Mouse (Mus musculus) thymus, postnatal 0 days (tissue): ENCODE results near the gene Pimreg. TPM values are rescaled to one million over a fixed set of nuclear protein-coding genes. Genes with fewer than 3 reads are reported as not detected.

Experiments used
- DNase-seq: peaks from one replicate; pipeline ENCODE4 v3.0.0-alpha.2; 2015; ENCODE audit warnings: low spot score
- polyA plus RNA-seq: library from polyadenylated mRNA; unstranded; fragments of >200 nt; fragmentation: Nextera tagmentation; extraction: Ambion mirVana; gene quantifications from 2 replicates; pipeline ENCODE4 v1.2.1, GENCODE M21; 2015

Pimreg gene
- polyA plus RNA-seq, 1 experiment from 2014 or later = 88.2 TPM

DNA sequence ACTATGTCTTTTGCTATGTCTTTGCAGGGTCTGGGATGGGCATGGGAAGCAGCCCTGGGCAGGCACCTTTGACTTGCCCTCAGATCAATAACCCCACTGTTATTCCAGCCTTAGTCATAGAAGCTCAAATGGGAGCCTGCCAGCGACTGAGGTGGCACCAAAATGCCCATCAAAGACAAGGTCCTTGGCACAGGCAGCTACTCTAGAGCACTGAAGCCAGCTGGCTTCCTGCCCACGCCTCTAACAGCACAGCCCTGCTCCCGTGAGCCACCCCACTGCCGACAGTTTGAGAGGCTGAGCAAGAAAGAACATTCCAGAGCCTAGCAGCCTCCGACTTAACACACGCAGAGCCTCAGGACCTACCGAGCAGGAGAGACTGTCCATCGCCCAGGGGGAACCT is 23.3 kb downstream of the Pimreg start:
- DNase-seq = no peak

DNA sequence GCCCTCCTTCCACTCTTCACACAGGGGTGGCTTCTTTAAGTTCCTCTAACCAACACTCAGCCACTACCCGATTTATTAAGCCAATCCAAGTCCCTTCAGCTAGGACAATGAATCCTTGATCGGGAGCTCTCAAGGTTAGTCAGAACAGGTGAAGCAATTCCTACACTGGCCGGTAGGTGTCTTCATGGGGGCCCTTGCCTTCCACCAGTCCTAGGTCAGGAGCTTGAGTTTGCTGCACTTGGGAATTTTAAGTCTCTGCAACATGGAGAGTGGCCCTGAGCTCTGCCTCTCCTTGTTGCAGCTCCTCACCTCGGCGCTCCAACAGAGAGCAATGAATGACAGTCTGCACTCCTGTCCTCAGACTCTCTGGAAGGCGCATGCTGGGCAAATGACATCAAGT is 24.5 kb downstream of the Pimreg start:
- peak; percentile 8 for DNase-seq

DNA sequence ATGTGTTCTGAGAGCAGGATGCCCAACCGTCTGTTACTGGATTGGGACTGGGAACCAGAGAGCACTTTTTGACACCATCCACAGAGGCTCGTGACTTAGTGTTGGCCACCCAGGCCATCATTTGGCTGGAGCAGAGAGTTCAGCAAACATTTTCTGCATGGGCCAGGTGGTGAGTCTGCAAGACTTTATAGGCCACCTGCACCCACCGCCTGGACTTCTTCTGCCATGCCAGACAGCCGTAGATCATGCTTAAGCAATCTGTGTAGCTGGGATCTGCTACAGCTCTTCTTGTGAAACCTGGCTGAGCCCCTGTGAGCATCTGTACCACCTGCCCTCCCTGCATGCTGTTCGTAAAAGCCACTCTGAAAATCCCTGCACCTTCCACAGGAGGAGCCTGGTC is 25.5 kb downstream of the Pimreg start:
- no peak for DNase-seq

DNA sequence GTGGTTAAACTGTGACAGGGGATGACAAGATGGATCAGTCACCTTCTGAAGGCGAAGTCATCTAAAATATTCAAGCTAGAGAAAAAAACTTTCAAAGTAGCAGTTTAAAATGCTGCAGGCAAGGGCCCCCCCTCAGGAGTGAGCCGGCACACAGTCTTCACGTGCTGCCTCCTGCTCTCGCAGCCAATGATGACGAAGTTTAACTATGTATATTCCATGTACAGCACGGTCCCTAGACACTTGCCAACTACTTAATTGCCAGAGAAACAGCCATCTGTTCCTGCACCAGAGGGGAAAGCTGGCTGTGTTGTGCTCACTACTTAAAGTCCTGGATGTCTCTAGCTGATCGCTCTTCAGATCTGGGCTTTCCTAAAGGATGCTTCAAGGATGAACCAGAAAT is 26.2 kb downstream of the Pimreg start:
- no peak for DNase-seq

DNA sequence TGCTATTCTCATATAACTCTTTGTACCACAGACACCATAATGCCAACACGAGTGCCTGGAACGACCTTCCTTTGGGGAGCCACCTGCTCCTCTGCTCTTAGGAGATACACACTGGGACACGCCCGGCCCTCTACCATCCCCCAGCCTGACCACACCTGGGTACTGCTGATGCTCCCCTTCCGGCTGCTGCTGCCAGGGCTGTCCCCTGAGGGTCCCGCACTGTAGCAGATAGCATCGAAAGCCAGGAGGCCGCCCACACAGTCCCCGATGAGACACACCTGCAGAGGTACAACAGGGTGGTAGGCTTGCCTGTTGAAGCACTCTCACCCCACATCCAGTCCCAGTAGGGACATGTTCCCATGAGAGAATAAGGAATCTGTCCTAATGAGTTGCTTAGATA is 28.9 kb downstream of the Pimreg start:
- DNase-seq = no peak

DNA sequence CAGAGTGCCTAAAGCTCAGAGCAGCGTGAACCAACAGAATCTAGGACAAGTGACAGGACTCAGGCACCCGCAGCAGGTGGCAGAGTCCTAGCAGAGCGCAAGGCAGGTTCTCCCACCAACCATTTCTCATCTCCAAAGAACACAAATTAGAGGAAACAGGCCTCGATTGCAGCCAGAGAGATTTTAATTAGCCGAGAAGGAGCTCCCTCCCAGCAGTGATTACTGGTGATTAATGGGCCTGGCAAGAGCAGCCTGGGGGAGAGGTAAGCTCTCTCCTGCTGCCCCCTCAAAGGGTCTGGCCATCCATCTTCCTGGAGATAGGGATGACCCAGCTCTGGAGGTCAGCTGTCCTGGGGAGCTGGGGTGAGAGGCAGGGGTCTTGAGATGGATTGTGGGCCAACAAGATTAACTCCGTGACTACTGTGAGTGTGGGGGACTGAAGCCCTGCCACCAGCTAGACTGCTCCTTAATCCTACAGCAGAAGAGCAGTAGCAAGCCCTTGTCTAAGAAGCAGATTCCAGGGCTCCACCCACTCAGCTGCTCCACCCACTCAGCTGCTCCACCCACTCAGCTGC is 30.6 kb downstream of the Pimreg start:
- no peak for DNase-seq

DNA sequence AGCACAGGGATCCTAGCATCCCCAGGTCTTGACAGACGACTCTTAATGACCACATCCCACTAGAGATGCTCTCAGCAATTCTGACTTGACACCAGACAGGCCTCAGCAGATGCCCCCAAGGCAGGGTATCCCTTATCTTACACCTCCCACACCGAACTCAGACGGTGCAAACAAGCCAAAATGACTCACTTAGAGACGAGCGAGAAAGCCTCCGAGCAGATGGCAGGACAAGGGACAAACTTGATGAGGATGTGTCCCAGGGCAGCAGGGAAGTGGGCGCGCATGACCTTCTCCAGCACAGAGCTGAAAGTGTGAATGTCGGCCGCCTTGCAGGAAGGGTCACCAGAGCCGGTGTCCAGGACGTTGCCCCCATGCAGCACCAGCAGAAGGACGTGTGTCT is 32.4 kb downstream of the Pimreg start:
- DNase-seq = no peak

DNA sequence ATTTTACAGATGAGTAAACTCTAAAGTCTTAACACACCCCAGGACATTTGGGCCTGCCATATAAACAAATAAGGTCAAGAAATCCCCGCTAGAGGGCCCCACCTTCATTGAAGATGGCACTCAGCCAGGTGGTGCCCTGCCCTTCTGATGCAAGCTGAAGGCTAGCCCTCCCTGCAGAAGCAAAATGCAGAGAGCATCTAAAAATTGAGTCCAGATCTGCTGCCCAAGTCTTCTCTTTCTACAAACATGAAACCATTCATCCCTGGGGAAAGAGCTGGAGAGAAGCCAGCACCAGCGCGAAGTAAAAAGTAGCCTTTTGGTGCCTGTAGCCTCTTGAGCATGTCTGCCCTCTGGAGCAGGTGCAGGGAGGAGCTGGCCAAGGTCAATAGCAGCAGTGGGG is 36.2 kb downstream of the Pimreg start:
- DNase-seq = no peak

DNA sequence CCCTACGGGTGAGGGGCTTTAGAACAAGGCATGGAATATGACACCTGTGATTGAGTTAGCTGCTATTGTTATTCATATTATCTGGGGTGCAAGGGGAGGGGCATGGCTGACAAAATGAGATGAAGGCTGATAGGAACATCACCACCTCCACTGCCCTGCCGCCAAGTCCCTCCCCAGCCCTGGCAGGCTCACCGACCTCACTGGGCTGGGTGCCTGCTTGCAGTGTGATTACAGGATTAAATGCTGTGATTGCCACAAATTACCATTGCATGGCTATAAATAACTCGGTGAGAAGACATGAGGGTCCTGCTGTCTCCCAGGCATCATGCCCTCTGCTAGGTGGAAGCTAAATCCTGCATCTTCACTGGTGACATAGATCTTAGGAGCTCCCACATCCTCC is 36.8 kb downstream of the Pimreg start:
- no peak for DNase-seq

DNA sequence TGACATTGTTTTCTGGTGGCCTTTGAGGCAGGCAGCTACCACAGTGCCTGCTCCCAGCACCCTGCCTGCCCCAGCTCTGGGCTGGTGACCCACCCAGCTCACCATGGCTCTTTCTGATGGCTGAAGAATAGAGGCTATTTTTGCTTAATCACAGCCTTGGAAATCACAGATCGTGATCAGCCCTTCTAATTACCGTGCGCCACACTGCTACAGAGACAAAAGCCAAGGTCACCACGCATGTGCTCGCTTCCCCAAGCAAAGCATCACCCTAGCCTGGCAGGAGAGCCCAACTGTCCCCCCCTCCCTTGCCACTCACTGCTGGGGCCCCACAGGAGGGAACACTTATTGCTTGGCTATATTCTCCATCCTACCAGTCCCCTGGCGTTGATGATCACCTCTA is 38.6 kb downstream of the Pimreg start:
- no peak for DNase-seq

DNA sequence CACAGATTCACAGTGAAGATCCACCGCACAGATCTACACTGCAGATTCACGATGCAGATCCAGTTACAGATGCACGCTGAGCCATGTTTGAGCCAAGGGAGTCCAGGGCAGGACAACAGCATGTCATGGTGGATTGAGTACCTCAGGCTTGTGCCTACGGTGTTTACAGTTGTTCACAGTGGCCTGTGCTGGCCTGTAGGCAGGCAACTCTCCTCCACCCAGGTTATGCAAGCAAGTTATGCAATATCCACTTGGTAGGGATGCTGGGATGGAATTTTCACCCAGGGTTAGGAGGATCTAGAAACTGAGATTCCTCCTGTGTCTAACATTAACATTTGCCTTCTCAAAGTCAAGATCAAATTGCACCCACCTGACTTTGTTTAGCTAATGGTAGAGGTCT is 40.8 kb downstream of the Pimreg start:
- DNase-seq = no peak

DNA sequence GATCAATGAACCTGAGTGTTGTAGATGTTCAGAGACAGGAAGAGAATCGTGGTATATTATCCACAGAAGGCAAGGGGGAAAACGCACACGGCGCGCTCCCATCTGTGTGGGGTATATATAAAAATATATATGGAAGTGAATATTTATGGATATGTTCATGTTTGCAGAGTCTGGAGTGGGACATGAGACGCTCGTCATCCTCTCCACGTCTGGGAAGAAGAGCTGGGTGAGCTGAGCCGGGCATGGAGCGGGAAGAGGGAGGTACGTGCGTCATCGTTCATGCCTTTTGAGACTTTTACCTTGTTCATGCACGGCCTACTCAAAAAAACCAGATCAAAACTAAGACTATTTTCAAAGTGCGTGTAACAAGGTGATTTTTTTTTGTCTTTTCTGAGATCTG is 42.5 kb downstream of the Pimreg start:
- DNase-seq = no peak

DNA sequence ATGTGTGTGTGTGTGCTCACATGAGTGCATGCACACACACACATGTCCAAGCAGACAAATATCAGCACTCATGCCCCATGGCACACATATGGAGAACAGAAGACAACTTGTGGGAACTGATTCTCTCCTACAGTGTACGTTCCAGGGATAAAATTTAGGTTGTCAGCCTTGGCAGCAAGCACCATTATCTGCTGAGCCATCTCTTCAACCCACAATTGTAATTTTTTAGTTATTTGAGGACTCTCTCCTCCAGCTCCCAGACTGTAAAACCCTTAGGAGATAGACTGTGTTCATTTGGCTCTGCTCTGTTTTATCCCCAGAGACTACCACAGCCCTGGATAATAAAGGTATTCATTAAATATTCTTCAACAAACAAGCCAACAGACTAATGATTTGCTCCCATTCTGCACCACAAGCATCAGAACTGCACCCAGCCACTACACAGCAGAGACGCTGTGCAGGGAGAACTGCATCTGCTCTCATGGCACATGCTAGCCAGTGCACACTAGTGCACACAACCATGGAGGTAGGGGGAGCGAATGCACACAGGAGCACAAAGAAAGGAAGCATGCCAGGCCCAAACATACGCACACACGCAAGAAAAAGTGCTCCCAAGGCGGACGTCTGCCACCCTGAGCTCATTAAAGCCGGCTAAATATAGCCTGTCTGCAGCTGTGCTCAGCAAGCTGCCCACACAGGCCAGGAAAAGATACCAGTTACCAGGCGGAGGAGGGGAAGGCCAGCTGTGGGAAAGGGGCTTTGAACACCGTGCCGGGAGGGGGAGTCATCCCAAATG is 44.6 kb downstream of the Pimreg start:
- DNase-seq = no peak

DNA sequence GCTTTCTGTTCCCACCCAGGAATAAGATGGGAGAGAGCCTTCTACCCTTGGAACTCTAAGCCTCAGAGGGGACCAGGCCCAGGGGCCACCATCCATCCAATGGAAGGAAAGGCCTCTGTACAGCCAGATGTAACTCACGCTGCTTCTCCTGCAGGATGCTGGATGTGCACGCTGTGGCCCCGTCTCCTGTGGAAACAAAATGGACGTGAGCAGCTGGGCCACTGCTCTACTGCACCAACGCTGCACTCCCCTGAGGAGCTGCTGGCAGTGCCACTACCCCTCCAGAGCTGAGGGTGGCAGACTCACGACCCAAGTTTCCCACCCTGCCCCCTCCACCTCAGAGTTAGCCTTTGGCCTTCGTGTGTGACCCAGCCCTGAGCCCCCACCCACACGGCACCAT is 50.6 kb downstream of the Pimreg start:
- no peak for DNase-seq

DNA sequence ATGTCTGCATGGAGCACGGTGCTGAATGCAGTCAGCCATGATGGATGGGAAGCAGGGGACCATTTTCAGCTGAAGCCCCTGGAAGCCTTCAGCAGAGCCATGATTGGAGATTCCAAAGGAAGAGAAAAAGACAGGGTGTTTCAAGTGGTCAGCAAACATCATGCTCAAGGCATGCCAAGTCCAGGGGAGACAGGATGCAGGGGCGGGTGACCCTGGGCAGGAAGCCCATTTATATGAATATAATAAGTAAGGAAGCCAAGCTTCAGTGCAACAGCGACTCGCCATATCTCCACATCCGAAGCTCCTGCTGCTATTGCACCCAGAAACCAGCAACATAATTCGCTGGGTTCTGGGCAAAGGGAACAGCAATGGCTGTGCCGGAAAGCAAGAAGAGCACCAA is 52.6 kb downstream of the Pimreg start:
- DNase-seq = no peak

DNA sequence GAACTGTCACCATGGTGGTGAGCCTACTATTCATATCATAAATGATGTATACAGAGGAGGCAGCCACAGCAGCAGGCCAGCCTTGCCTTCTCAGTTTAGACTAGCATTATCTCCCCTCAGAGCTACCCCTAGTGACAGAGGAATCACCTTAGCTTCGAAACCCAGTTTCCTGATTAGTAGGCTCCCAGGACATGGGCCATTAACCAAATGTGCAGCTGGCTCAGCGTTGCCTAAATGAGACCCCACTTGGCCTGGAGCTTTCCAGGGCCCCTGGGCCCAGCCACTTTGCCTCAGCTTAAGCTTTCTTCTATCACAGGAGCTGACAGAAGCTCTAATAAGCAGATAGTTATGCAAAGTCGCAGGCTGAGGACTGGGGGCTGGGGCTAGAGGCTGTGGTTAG is 54.2 kb downstream of the Pimreg start:
- DNase-seq = no peak

Other genes with a start within 250 kb of the Pimreg start
- gene Aipl1, start 4.5 kb upstream of the Pimreg start, polyA plus RNA-seq = 1.2 and 1.6 TPM in 2 replicates
- gene Pitpnm3, start 93.7 kb downstream of the Pimreg start, polyA plus RNA-seq = 0.05 and 0.14 TPM in 2 replicates
- 0.06 and 0.07 TPM in 2 replicates for gene Gm43951, start 164.8 kb downstream of the Pimreg start, polyA plus RNA-seq
- 19.2 and 20.7 TPM in 2 replicates for gene 4933427D14Rik, start 165.4 kb downstream of the Pimreg start, polyA plus RNA-seq
- gene Txndc17, start 165.5 kb downstream of the Pimreg start, polyA plus RNA-seq = 148 and 164 TPM in 2 replicates
- 50.1 and 52.1 TPM in 2 replicates for gene Med31, start 173.6 kb downstream of the Pimreg start, polyA plus RNA-seq
- gene Slc13a5, start 225.2 kb downstream of the Pimreg start, polyA plus RNA-seq = not detected in 2 replicates